Mouse (Mus musculus): ENCODE data around the gene Gm12394. TPM values are rescaled to one million over a fixed set of nuclear protein-coding genes. Genes with fewer than 3 reads are reported as not detected.
"Not testable (repeated sequence)": the region's sequence is repeated elsewhere in the genome, so short reads cannot be mapped to it uniquely, and the experiment has no call there.

The Gm12394 gene
- polyA plus RNA-seq, 1 experiment = 0.02 TPM

DNA sequence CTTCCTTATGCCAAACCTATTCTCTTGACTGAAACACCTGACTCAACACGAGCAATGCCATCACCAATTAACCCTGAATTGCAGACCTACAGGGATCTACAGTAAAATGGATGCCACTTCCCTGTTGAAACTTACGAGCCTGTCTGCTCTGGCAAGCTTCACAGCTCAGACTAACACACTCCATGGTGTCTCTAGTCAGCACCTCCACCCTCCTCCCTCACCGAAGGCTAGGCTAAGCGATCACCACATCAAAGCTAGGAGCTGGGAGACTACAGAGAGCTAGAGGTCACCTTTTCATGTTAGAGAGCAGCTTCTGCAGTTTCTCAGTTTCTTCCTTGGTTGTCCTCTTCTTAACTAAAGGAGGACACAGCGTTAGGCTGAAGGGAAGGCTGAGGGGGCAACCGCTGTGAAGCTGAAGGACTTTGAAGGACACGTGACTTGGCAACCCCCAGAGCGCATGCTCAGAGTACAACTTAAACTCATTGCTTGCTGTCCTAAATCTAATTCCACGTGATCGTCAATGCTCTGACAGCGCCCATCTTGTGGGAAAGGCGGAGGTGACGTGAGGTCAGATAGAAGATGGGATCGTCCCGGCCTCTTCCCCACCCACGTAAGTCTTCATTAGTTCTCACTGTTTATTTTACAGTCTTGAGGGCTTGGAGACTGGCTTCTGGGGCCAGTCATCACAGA is 16.3 kb upstream of the Gm12394 start:
- TF ChIP-seq GATA1 (IDR thresholded peaks at IDR 0.05; ENCODE audit: low read length) = no peak

GRCm38 (mm10) chr4:42872151-42872550 is 15.6 kb upstream of the Gm12394 start:
- TF ChIP-seq GATA1 (IDR thresholded peaks at IDR 0.05; ENCODE audit: low read length) = no peak

DNA sequence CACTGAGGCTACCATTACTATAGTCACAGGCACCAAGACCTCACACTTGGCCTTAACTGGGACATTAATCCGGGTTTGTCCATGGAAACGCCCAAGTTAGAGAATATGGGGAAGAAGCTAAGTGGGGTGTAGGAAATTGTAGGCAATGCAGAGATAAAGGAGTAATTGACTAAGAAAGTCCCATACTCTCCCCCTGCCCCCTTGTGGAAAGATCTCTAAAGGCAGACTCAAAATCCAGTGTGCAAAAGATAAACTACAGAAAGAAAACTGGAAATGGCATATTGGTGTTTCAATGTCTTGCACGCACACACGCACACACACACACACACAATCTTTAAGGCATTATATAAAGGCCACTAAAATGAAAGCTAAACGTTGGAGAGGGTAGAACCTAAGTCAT is 14.2 kb upstream of the Gm12394 start:
- no peak for TF ChIP-seq GATA1 (IDR thresholded peaks at IDR 0.05; ENCODE audit: low read length)

DNA sequence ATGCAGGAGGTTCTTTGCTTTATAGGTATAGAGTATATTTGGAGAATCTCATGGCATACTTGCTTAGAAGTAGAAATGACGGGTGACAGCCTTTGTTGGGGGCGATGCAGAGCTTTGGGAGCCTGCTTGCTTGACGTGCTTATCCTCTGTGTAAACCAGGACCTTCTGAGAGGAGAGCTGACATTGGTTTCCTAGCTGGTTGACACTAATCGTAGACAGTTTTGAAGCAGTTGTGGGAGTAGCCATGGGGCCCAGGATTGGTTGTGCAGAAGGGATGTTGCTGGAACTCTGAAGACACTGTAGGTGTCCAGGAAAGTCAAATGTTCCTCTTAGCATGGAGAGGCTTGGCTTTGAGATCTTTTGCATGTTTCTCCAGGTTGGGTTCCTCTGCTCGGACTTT is 11.6 kb upstream of the Gm12394 start:
- TF ChIP-seq GATA1 (IDR thresholded peaks at IDR 0.05; ENCODE audit: low read length) = no peak

GRCm38 (mm10) chr4:42867390-42867789 is 10.8 kb upstream of the Gm12394 start:
- TF ChIP-seq GATA1 (IDR thresholded peaks at IDR 0.05; ENCODE audit: low read length) = peak; percentile 77

DNA sequence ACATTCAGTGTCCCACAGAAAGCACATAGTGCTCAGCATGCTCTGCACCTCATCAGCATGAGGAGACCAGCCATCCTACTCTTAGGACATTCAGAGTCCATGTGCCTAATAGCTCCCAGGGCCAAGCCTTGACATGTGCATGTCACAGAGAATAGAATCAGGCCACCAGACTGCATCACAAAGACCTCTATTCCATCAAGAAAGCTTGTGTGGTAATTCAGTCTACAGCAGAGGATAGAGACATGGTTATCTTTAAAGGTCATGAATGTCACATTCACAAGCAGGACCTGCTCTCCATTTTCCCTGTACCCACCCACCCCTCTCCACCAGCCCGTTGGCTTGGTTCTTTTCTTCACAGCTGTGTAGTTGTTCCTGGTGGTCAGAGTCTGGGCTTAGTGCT is 2.8 kb downstream of the Gm12394 start, which contains the start of gene Fam205a1:
Gene Fam205a1 (minus strand): TSS at position 101 of the 400 bp plus-strand sequence.
- TF ChIP-seq GATA1 (IDR thresholded peaks at IDR 0.05; ENCODE audit: low read length) = not testable (repeated sequence)

- TF ChIP-seq GATA1 (IDR thresholded peaks at IDR 0.05; ENCODE audit: low read length) = not testable (repeated sequence)
Measured at GRCm38 (mm10) chr4:42773893-42774292, 82.7 kb downstream of the Gm12394 start, which contains the start of gene Ccl21a. Gene Ccl21a (minus strand): TSS chr4:42773993.

- TF ChIP-seq GATA1 (IDR thresholded peaks at IDR 0.05; ENCODE audit: low read length) = not testable (repeated sequence)
Measured at GRCm38 (mm10) chr4:42756477-42756876, 100.1 kb downstream of the Gm12394 start, which contains the start of gene Ccl19. Gene Ccl19 (minus strand): TSS chr4:42756577.

GRCm38 (mm10) chr4:42735245-42735644 is 121.3 kb downstream of the Gm12394 start, which contains the start of gene 4930578G10Rik:
Gene 4930578G10Rik (plus strand): TSS chr4:42735545.
- TF ChIP-seq GATA1 (IDR thresholded peaks at IDR 0.05; ENCODE audit: low read length) = not testable (repeated sequence)

Other genes starting within 250 kb of the Gm12394 start
- not detected in 2 replicates for gene Gm10591, start 244.6 kb downstream of the Gm12394 start, polyA plus RNA-seq (2012)
- gene Gm2564, start 227.1 kb downstream of the Gm12394 start, polyA plus RNA-seq (2012) = not detected in 2 replicates
- gene Ccl27b, start 201.5 kb downstream of the Gm12394 start, polyA plus RNA-seq (2012) = not detected in 2 replicates
- gene Il11ra2, start 194.9 kb downstream of the Gm12394 start, polyA plus RNA-seq (2012) = not detected in 2 replicates
- not detected in 2 replicates for gene 4930578G10Rik, start 121.2 kb downstream of the Gm12394 start, polyA plus RNA-seq (2012)
- not detected in 2 replicates for gene Ccl19, start 100.2 kb downstream of the Gm12394 start, polyA plus RNA-seq (2012)
- gene Ccl21a, start 82.8 kb downstream of the Gm12394 start, polyA plus RNA-seq (2012) = not detected in 2 replicates
- gene Fam205a1, start 2.9 kb downstream of the Gm12394 start, polyA plus RNA-seq (2012) = 0.02 and 0.05 TPM in 2 replicates
- not detected in 2 replicates for gene Fam205c, start 17.5 kb upstream of the Gm12394 start, polyA plus RNA-seq (2012)
- 0.04 and 0.11 TPM in 2 replicates for gene Phf24, start 59.9 kb upstream of the Gm12394 start, polyA plus RNA-seq (2012)
- 0.63 and 0.84 TPM in 2 replicates for gene Dnajb5, start 93.0 kb upstream of the Gm12394 start, polyA plus RNA-seq (2012)
- not detected in 2 replicates for gene 1700022I11Rik, start 112.8 kb upstream of the Gm12394 start, polyA plus RNA-seq (2012)
- gene Vcp, start 143.7 kb upstream of the Gm12394 start, polyA plus RNA-seq (2012) = 276 and 427 TPM in 2 replicates
- gene Fancg, start 153.7 kb upstream of the Gm12394 start, polyA plus RNA-seq (2012) = 5.6 and 8.7 TPM in 2 replicates
- gene Pigo, start 169.0 kb upstream of the Gm12394 start, polyA plus RNA-seq (2012) = 8.1 and 14.8 TPM in 2 replicates
- 193 and 244 TPM in 2 replicates for gene Stoml2, start 174.9 kb upstream of the Gm12394 start, polyA plus RNA-seq (2012)
- 13.8 and 15.6 TPM in 2 replicates for gene Fam214b, start 189.4 kb upstream of the Gm12394 start, polyA plus RNA-seq (2012)
- 0.16 TPM in 1 of 2 replicates, not detected in the other for gene Unc13b, start 202.2 kb upstream of the Gm12394 start, polyA plus RNA-seq (2012)

Data from G1E-ER4 (cell line).